ENCODE assay signal across 10 mouse cellular contexts in genomic region chr11:11823980-11824911, GRCm38 (mm10). TPM values are rescaled to one million over a fixed set of nuclear protein-coding genes. Genes with fewer than 3 reads are reported as not detected.
DNase-seq lines count a peak whose midpoint lies in the region; ATAC-seq and TF ChIP-seq lines count a peak whose summit lies in the region.
"Had no signal": no experiment of that assay in that cellular context is flagged by ENCODE, and none has a peak within 500 bp of the region (broad histone marks: within the 10 kb centered on the region; RNA-seq: fewer than 3 reads in every experiment).

No protein-coding gene starts in this region.

- H3K27me3 ChIP-seq in intestine, embryonic 14.5 days (replicated peaks; ENCODE audit: control insufficient read depth, insufficient read depth, low read length) = no peaks in the 10 kb centered on the region
- H3K27me3 ChIP-seq in intestine, postnatal 0 days (replicated peaks; ENCODE audit: control insufficient read depth, insufficient read depth, low read length) = no peaks in the 10 kb centered on the region
- H3K27me3 ChIP-seq in heart, postnatal 0 days (ENCODE audit: control insufficient read depth, insufficient read depth, low read length) = no peaks in the 10 kb centered on the region

- H3K9ac ChIP-seq in intestine, embryonic 14.5 days (ENCODE audit: low read length) = no peak overlapping the region
- H3K9ac ChIP-seq in intestine, postnatal 0 days (ENCODE audit: low read depth, low read length) = no peak overlapping the region
- H3K9ac ChIP-seq in heart, postnatal 0 days (replicated peaks; ENCODE audit: low read depth, low read length) = peak overlapping the region; percentile 28; the same call in 1 of the 2 replicates

- no peak for DNase-seq in intestine, embryonic 14.5 days (ENCODE audit: low spot score)
- peak; percentile 53 for DNase-seq in embryo, embryonic 9.5 days (ENCODE audit: extremely low spot score)
- DNase-seq in heart, postnatal 0 days (ENCODE audit: low spot score) = no peak
- peak; percentile 32 for DNase-seq in lung, postnatal 36 days
- DNase-seq in layer of hippocampus, adult 18-20 months (ENCODE audit: low spot score in 2 of 2) = no peak
- no peak for DNase-seq in kidney, adult 11 months
- no peak for DNase-seq in urinary bladder, postnatal 4 days (ENCODE audit: low spot score in 2 of 2)

- 41% methylated on average over 12 of the region's 12 CpGs for whole genome bisulfite sequencing in intestine, embryonic 14.5 days
- 58% methylated on average over 12 of the region's 12 CpGs for whole genome bisulfite sequencing in intestine, postnatal 0 days
- WGBS in heart, postnatal 0 days = 21% methylated on average over 12 of the region's 12 CpGs

- H3K4me1 ChIP-seq in intestine, embryonic 14.5 days (replicated peaks; ENCODE audit: control insufficient read depth, insufficient read depth, low read length) = peaks cover 56% of the 10 kb centered on the region
- peaks cover 7% of the 10 kb centered on the region; the same call in 1 of the 2 replicates for H3K4me1 ChIP-seq in intestine, postnatal 0 days (replicated peaks; ENCODE audit: control insufficient read depth, insufficient read depth, low read length)
- peaks cover 51% of the 10 kb centered on the region for H3K4me1 ChIP-seq in heart, postnatal 0 days (ENCODE audit: control insufficient read depth, insufficient read depth)

- TF ChIP-seq CTCF in intestine, postnatal 0 days (IDR thresholded peaks at IDR 0.05; ENCODE audit: low read depth) = no peak
- no peak for TF ChIP-seq CTCF in heart, postnatal 0 days (IDR thresholded peaks at IDR 0.05; ENCODE audit: low read depth)

- no peak overlapping the region for H3K4me3 ChIP-seq in intestine, embryonic 14.5 days (ENCODE audit: low read depth, low read length)
- no peak overlapping the region for H3K4me3 ChIP-seq in intestine, postnatal 0 days (ENCODE audit: low read depth, low read length)
- H3K4me3 ChIP-seq in heart, postnatal 0 days (ENCODE audit: low read depth, low read length) = no peak overlapping the region
- H3K4me3 ChIP-seq: liver, embryonic 15.5 days had no signal

- no peak for TF ChIP-seq EP300 in heart, postnatal 0 days (IDR thresholded peaks at IDR 0.05; ENCODE audit: low read depth)

- no peak overlapping the region for H3K4me2 ChIP-seq in intestine, embryonic 14.5 days (ENCODE audit: low read length)
- no peak overlapping the region for H3K4me2 ChIP-seq in intestine, postnatal 0 days (replicated peaks; ENCODE audit: low read depth)
- H3K4me2 ChIP-seq in heart, postnatal 0 days (ENCODE audit: low read depth, low read length) = no peak overlapping the region
- H3K4me2 ChIP-seq: liver, embryonic 15.5 days had no signal

- peak overlapping the region; percentile 96 for H3K27ac ChIP-seq in intestine, embryonic 14.5 days (ENCODE audit: low read depth)
- no peak overlapping the region for H3K27ac ChIP-seq in intestine, postnatal 0 days (ENCODE audit: low read depth, low read length)
- H3K27ac ChIP-seq in heart, postnatal 0 days (ENCODE audit: low read depth) = peak overlapping the region; percentile 94

- H3K36me3 ChIP-seq in intestine, embryonic 14.5 days (ENCODE audit: control insufficient read depth, insufficient read depth, low read length) = no peaks in the 10 kb centered on the region
- no peaks in the 10 kb centered on the region; the same call in 1 of the 2 replicates for H3K36me3 ChIP-seq in intestine, postnatal 0 days (ENCODE audit: control insufficient read depth, insufficient read depth)
- H3K36me3 ChIP-seq in heart, postnatal 0 days (replicated peaks; ENCODE audit: control insufficient read depth, insufficient read depth, low read length) = no peaks in the 10 kb centered on the region
- H3K36me3 ChIP-seq: G1E; liver, embryonic 15.5 days had no signal

- no peak for ATAC-seq in intestine, embryonic 14.5 days (replicated peaks; ENCODE audit: low FRiP score, low TSS enrichment, low read depth)
- no peak for ATAC-seq in intestine, postnatal 0 days
- ATAC-seq in heart, postnatal 0 days (ENCODE audit: insufficient read depth, low read depth) = peak; percentile 35

- H3K9me3 ChIP-seq in intestine, embryonic 14.5 days (ENCODE audit: control insufficient read depth, low read length) = no peaks in the 10 kb centered on the region
- no peaks in the 10 kb centered on the region for H3K9me3 ChIP-seq in intestine, postnatal 0 days (ENCODE audit: control insufficient read depth)
- no peaks in the 10 kb centered on the region for H3K9me3 ChIP-seq in heart, postnatal 0 days (replicated peaks; ENCODE audit: control insufficient read depth, low read length)
- H3K9me3 ChIP-seq: liver, embryonic 15.5 days had no signal

RNA-seq across cellular contexts. Expression of gene Fignl1, which starts 15.5 kb away (rescaled TPM):
- 61.7 and 63.7 TPM in 2 replicates for polyA plus RNA-seq in intestine, embryonic 14.5 days (2014; fragmentation: Nextera tagmentation; extraction: Ambion mirVana)
- polyA plus RNA-seq in intestine, postnatal 0 days (2015; fragmentation: Nextera tagmentation; extraction: Ambion mirVana) = 8.1 and 8.3 TPM in 2 replicates
- total RNA-seq in heart, postnatal 0 days (2014; rRNA removed; ENCODE audit: low replicate concordance) = 10.8 and 11.4 TPM in 2 replicates
- polyA plus RNA-seq in heart, postnatal 0 days (2015; fragmentation: Nextera tagmentation; extraction: Ambion mirVana) = 11.6 and 12.0 TPM in 2 replicates
- 1 to 10 TPM in 1 of 2 experiments, under 1 TPM in 1; 0.61 to 1.9 TPM for total RNA-seq in layer of hippocampus, adult 18-20 months (2021)

Comparison
In these comparisons a context has a peak if more than half of its experiments do, and no peak if none do; other contexts are left out.
1. DNase-seq: peak in embryo, embryonic 9.5 days (single experiment) and lung, postnatal 36 days (single experiment); none in intestine, embryonic 14.5 days (single experiment), heart, postnatal 0 days (single experiment), layer of hippocampus, adult 18-20 months (0 of 2), kidney, adult 11 months (single experiment) and urinary bladder, postnatal 4 days (0 of 2).